Mouse (Mus musculus) embryonic facial prominence, embryonic 10.5 days (tissue): ENCODE data around the gene Atraid. TPM values are rescaled to one million over a fixed set of nuclear protein-coding genes. Genes with fewer than 3 reads are reported as not detected.

Source experiments
- DNase-seq: peaks from one replicate; pipeline ENCODE4 v3.0.0-alpha.2; 2017; ENCODE audit warnings: low spot score
- H3K27ac ChIP-seq: fragments of 300-500 bp; sonication (generic); replicated peaks from 2 replicates; pipeline ENCODE4 v1.5.1; 2016; ENCODE audit warnings: mild to moderate bottlenecking
- H3K27me3 ChIP-seq: fragments of 300-500 bp; sonication (generic); replicated peaks from 2 replicates; pipeline ENCODE4 v1.6.1; 2016; ENCODE audit warnings: low read depth, mild to moderate bottlenecking; ENCODE audit not compliant: poor library complexity, severe bottlenecking
- H3K36me3 ChIP-seq: fragments of 300-500 bp; sonication (generic); replicated peaks from 2 replicates; pipeline ENCODE4 v1.6.1; 2016; ENCODE audit warnings: mild to moderate bottlenecking, moderate library complexity
- H3K4me1 ChIP-seq: fragments of 300-500 bp; sonication (generic); 2 replicates; pipeline ENCODE4 v1.6.1; 2016
- H3K4me3 ChIP-seq: fragments of 300-500 bp; sonication (generic); 2 replicates; pipeline ENCODE4 v1.5.1; 2016; ENCODE audit warnings: mild to moderate bottlenecking, moderate library complexity
- H3K9me3 ChIP-seq: fragments of 300-500 bp; sonication (generic); 2 replicates; pipeline ENCODE4 v1.6.1; 2016; ENCODE audit warnings: mild to moderate bottlenecking
- WGBS: fragments of 180-500 bp; shearing (Covaris S2); methylation state at CpG from one replicate; pipeline ENCODE4 v1.1.7; 2016; 5-methylcytosine and 5-hydroxymethylcytosine counted together
- polyA plus RNA-seq: library from polyadenylated mRNA; unstranded; fragments of >200 nt; fragmentation: Nextera tagmentation; extraction: Ambion mirVana; gene quantifications from 2 replicates; pipeline ENCODE4 v1.2.1, GENCODE M21; 2016

Atraid gene
- polyA plus RNA-seq, 1 experiment from 2014 or later, result 60.2 TPM

GRCm38 (mm10) chr5:31092231-31092975 is 44.3 kb downstream of the Atraid start:
- DNase-seq, result peak; percentile 25
- peaks cover 100% of the 10 kb centered on the region for H3K27me3 ChIP-seq
- H3K4me1 ChIP-seq, result peaks cover 33% of the 10 kb centered on the region
- 2% methylated on average over 53 of the region's 53 CpGs for WGBS
- H3K27ac ChIP-seq, result no peak overlapping the region; the same call in 1 of the 2 replicates
- H3K4me3 ChIP-seq, result peak overlapping the region; percentile 50
- H3K36me3 ChIP-seq, result no peaks in the 10 kb centered on the region
- no peaks in the 10 kb centered on the region for H3K9me3 ChIP-seq

- no peak overlapping the region; the same call in 1 of the 2 replicates for H3K27ac ChIP-seq
- no peaks in the 10 kb centered on the region for H3K36me3 ChIP-seq
- no peaks in the 10 kb centered on the region for H3K9me3 ChIP-seq
- H3K4me3 ChIP-seq, result peak overlapping the region; percentile 50
- H3K4me1 ChIP-seq, result peaks cover 33% of the 10 kb centered on the region
- H3K27me3 ChIP-seq, result peaks cover 100% of the 10 kb centered on the region
- DNase-seq, result peak; percentile 60
- under 1% methylated on average over 54 of the region's 54 CpGs for WGBS
Measured at GRCm38 (mm10) chr5:31093151-31094041, 45.3 kb downstream of the Atraid start.

GRCm38 (mm10) chr5:31094100-31094798 is 46.1 kb downstream of the Atraid start:
- no peak overlapping the region for H3K27ac ChIP-seq
- 2% methylated on average over 29 of the region's 29 CpGs for WGBS
- peaks cover 33% of the 10 kb centered on the region for H3K4me1 ChIP-seq
- peaks cover 100% of the 10 kb centered on the region for H3K27me3 ChIP-seq
- H3K9me3 ChIP-seq, result no peaks in the 10 kb centered on the region
- H3K36me3 ChIP-seq, result no peaks in the 10 kb centered on the region
- peak; percentile 68 for DNase-seq
- peak overlapping the region; percentile 50 for H3K4me3 ChIP-seq

GRCm38 (mm10) chr5:31094799-31095691 is 46.9 kb downstream of the Atraid start:
- under 1% methylated on average over 59 of the region's 59 CpGs for WGBS
- Histone ChIP-seq H3K27ac (no peak overlapping the region), H3K36me3 (no peaks in the 10 kb centered on the region), H3K4me3 (peak overlapping the region; percentile 50), H3K9me3 (no peaks in the 10 kb centered on the region), H3K27me3 (peaks cover 100% of the 10 kb centered on the region), H3K4me1 (peaks cover 33% of the 10 kb centered on the region)
- peak; percentile 56 for DNase-seq

GRCm38 (mm10) chr5:31095711-31096480 is 47.8 kb downstream of the Atraid start:
- Histone ChIP-seq H3K27me3 (peaks cover 92% of the 10 kb centered on the region), H3K9me3 (no peaks in the 10 kb centered on the region), H3K4me3 (peak overlapping the region; percentile 50; the same call in 1 of the 2 replicates), H3K36me3 (no peaks in the 10 kb centered on the region), H3K27ac (no peak overlapping the region), H3K4me1 (peaks cover 33% of the 10 kb centered on the region)
- no peak for DNase-seq
- WGBS, result 28% methylated on average over 11 of the region's 11 CpGs

Other genes starting within 250 kb of the Atraid start
- 15.2 and 15.5 TPM in 2 replicates for gene Mapre3, start 233.7 kb upstream of the Atraid start, polyA plus RNA-seq
- 68.7 and 71.1 TPM in 2 replicates for gene Tmem214, start 180.3 kb upstream of the Atraid start, polyA plus RNA-seq
- gene Agbl5, start 159.6 kb upstream of the Atraid start, polyA plus RNA-seq, result 21.8 and 26.9 TPM in 2 replicates
- gene Ost4, start 140.5 kb upstream of the Atraid start, polyA plus RNA-seq, result 399 and 407 TPM in 2 replicates
- gene Emilin1, start 134.9 kb upstream of the Atraid start, polyA plus RNA-seq, result 158 and 162 TPM in 2 replicates
- gene Khk, start 126.9 kb upstream of the Atraid start, polyA plus RNA-seq, result 8.1 and 9.9 TPM in 2 replicates
- 2.2 and 3.2 TPM in 2 replicates for gene Cgref1, start 102.7 kb upstream of the Atraid start, polyA plus RNA-seq
- 142 and 150 TPM in 2 replicates for gene Preb, start 88.0 kb upstream of the Atraid start, polyA plus RNA-seq
- not detected in 2 replicates for gene Tcf23, start 79.7 kb upstream of the Atraid start, polyA plus RNA-seq
- gene Slc5a6, start 612 bp downstream of the Atraid start, polyA plus RNA-seq, result 9.9 and 12.2 TPM in 2 replicates
- 64.6 and 71.3 TPM in 2 replicates for gene Cad, start 6.5 kb downstream of the Atraid start, polyA plus RNA-seq
- not detected in 2 replicates for gene Dnajc5g, start 58.0 kb downstream of the Atraid start, polyA plus RNA-seq
- gene Slc30a3, start 59.9 kb downstream of the Atraid start, polyA plus RNA-seq, result 0.59 and 0.85 TPM in 2 replicates
- gene Trim54, start 68.4 kb downstream of the Atraid start, polyA plus RNA-seq, result not detected in 2 replicates
- not detected in 2 replicates for gene Ucn, start 90.5 kb downstream of the Atraid start, polyA plus RNA-seq
- gene Mpv17, start 105.9 kb downstream of the Atraid start, polyA plus RNA-seq, result 63.5 and 70.1 TPM in 2 replicates
- 1.5 TPM in 2 replicates for gene Gm29609, start 131.6 kb downstream of the Atraid start, polyA plus RNA-seq
- 123 and 124 TPM in 2 replicates for gene Gtf3c2, start 131.8 kb downstream of the Atraid start, polyA plus RNA-seq
- 125 and 127 TPM in 2 replicates for gene Snx17, start 144.9 kb downstream of the Atraid start, polyA plus RNA-seq
- gene Eif2b4, start 145.1 kb downstream of the Atraid start, polyA plus RNA-seq, result 81.4 and 91.1 TPM in 2 replicates
- gene Zfp513, start 154.0 kb downstream of the Atraid start, polyA plus RNA-seq, result 11.4 and 12.3 TPM in 2 replicates
- 185 and 197 TPM in 2 replicates for gene Ppm1g, start 172.4 kb downstream of the Atraid start, polyA plus RNA-seq
- 140 and 143 TPM in 2 replicates for gene Nrbp1, start 192.6 kb downstream of the Atraid start, polyA plus RNA-seq
- 0.40 TPM in 1 of 2 replicates, not detected in the other for gene Gm9970, start 192.9 kb downstream of the Atraid start, polyA plus RNA-seq
- gene Krtcap3, start 203.4 kb downstream of the Atraid start, polyA plus RNA-seq, result 16.8 and 21.2 TPM in 2 replicates
- 37.3 and 39.2 TPM in 2 replicates for gene Ift172, start 242.8 kb downstream of the Atraid start, polyA plus RNA-seq
- 54.6 and 57.1 TPM in 2 replicates for gene Fndc4, start 247.8 kb downstream of the Atraid start, polyA plus RNA-seq
- 0.19 and 0.29 TPM in 2 replicates for gene Gckr, start 249.1 kb downstream of the Atraid start, polyA plus RNA-seq